Comparison of ENCODE assay signal across 1 mouse cellular context in genomic region chr1:120289843-120290242, GRCm38 (mm10).
TF ChIP-seq lines count a peak whose summit lies in the region.

No protein-coding gene starts in this region.

TF ChIP-seq in CH12.LX, 34 proteins besides CTCF, POLR2A, EP300 and RAD21:
- TF ChIP-seq ZC3H11A (IDR thresholded peaks at IDR 0.05; ENCODE audit: low read depth, low read length) = no peak
- TF ChIP-seq SMC3 (IDR thresholded peaks at IDR 0.05; ENCODE audit: low read depth, low read length) = peak; percentile 46
